Mouse (Mus musculus) heart, embryonic 16.5 days (tissue): ENCODE data around the gene Ak2. TPM values are rescaled to one million over a fixed set of nuclear protein-coding genes. Genes with fewer than 3 reads are reported as not detected.

Source experiments
- polyA plus RNA-seq: library from polyadenylated mRNA; unstranded; fragments of >200 nt; fragmentation: Nextera tagmentation; extraction: Ambion mirVana; gene quantifications from 2 replicates; pipeline ENCODE4 v1.2.1, GENCODE M21; 2015

Gene Ak2
- polyA plus RNA-seq, 1 experiment from 2014 or later = 166 TPM

Other genes with a start within 250 kb of the Ak2 start
- gene A3galt2, start 236.6 kb upstream of the Ak2 start, polyA plus RNA-seq = 0.04 and 0.11 TPM in 2 replicates
- 17.2 and 18.2 TPM in 2 replicates for gene Zfp362, start 185.9 kb upstream of the Ak2 start, polyA plus RNA-seq
- 1.6 and 2.3 TPM in 2 replicates for gene Trim62, start 108.4 kb upstream of the Ak2 start, polyA plus RNA-seq
- 7.6 and 8.9 TPM in 2 replicates for gene Azin2, start 29.5 kb upstream of the Ak2 start, polyA plus RNA-seq
- 4.9 and 6.4 TPM in 2 replicates for gene Rnf19b, start 66.3 kb downstream of the Ak2 start, polyA plus RNA-seq
- gene Tmem54, start 113.6 kb downstream of the Ak2 start, polyA plus RNA-seq = 0.96 and 1.7 TPM in 2 replicates
- 0.60 and 0.88 TPM in 2 replicates for gene Hpca, start 130.1 kb downstream of the Ak2 start, polyA plus RNA-seq
- gene Fndc5, start 145.0 kb downstream of the Ak2 start, polyA plus RNA-seq = 9.2 and 10.9 TPM in 2 replicates
- 10.9 and 11.8 TPM in 2 replicates for gene S100pbp, start 197.8 kb downstream of the Ak2 start, polyA plus RNA-seq
- gene Yars, start 197.8 kb downstream of the Ak2 start, polyA plus RNA-seq = 45.9 and 53.3 TPM in 2 replicates